Mouse (Mus musculus) spleen, adult 12 weeks (tissue): ENCODE data around the gene Cul5.

ENCODE experiments used
- DNase-seq: peaks from one replicate; pipeline ENCODE4 v3.0.0; 2022; ENCODE audit warnings: low spot score

The Cul5 gene

GRCm38 (mm10) chr9:53669680-53670219, at the start of gene Cul5:
Gene Cul5, minus strand, starts transcription at chr9:53670014.
- DNase-seq: peak; percentile 37

- peak; percentile 69 for DNase-seq
Measured at GRCm38 (mm10) chr9:53705992-53706696, 36.3 kb upstream of the Cul5 start, which contains the start of gene Rab39. Gene Rab39, minus strand, starts transcription at chr9:53706232.

- peak; percentile 34 for DNase-seq
Measured at GRCm38 (mm10) chr9:53705491-53705991, 35.7 kb upstream of the Cul5 start.

- no peak for DNase-seq
Measured at GRCm38 (mm10) chr9:53702991-53703390, 33.2 kb upstream of the Cul5 start.

- no peak for DNase-seq
Measured at GRCm38 (mm10) chr9:53700496-53700895, 30.7 kb upstream of the Cul5 start.

GRCm38 (mm10) chr9:53695846-53696245, 26.0 kb upstream of the Cul5 start:
- no peak for DNase-seq

GRCm38 (mm10) chr9:53693718-53694117, 23.9 kb upstream of the Cul5 start:
- no peak for DNase-seq

- DNase-seq: no peak
Measured at GRCm38 (mm10) chr9:53691745-53692670, 22.2 kb upstream of the Cul5 start.

GRCm38 (mm10) chr9:53680851-53681250, 11.0 kb upstream of the Cul5 start:
- no peak for DNase-seq

GRCm38 (mm10) chr9:53676921-53677320, 7.1 kb upstream of the Cul5 start:
- DNase-seq: no peak

- peak; percentile 61 for DNase-seq
Measured at GRCm38 (mm10) chr9:53673571-53673970, 3.8 kb upstream of the Cul5 start.

GRCm38 (mm10) chr9:53667020-53667669, 2.7 kb downstream of the Cul5 start:
- DNase-seq: peak; percentile 94

GRCm38 (mm10) chr9:53666665-53667019, 3.2 kb downstream of the Cul5 start:
- no peak for DNase-seq

- DNase-seq: no peak
Measured at GRCm38 (mm10) chr9:53665428-53665827, 4.4 kb downstream of the Cul5 start.

GRCm38 (mm10) chr9:53664819-53665218, 5.0 kb downstream of the Cul5 start:
- DNase-seq: no peak

GRCm38 (mm10) chr9:53634796-53635195, 35.0 kb downstream of the Cul5 start:
- DNase-seq: no peak

GRCm38 (mm10) chr9:53615246-53615645, 54.6 kb downstream of the Cul5 start:
- no peak for DNase-seq

GRCm38 (mm10) chr9:53614286-53614685, 55.5 kb downstream of the Cul5 start:
- DNase-seq: no peak

- peak; percentile 91 for DNase-seq
Measured at GRCm38 (mm10) chr9:53609968-53610781, 59.6 kb downstream of the Cul5 start, which contains the start of gene Acat1. Gene Acat1, minus strand, starts transcription at chr9:53610382.

- DNase-seq: no peak
Measured at GRCm38 (mm10) chr9:53609306-53609967, 60.4 kb downstream of the Cul5 start.

- no peak for DNase-seq
Measured at GRCm38 (mm10) chr9:53607816-53608215, 62.0 kb downstream of the Cul5 start.
